Mouse (Mus musculus): ENCODE results near the gene Gdf3.

The Gdf3 gene

GRCm38 (mm10) chr6:122561005-122561404 lies 48.9 kb downstream of the Gdf3 start:
- DNase-seq, result no peak

- peak; percentile 80 for DNase-seq
Observed at GRCm38 (mm10) chr6:122560427-122560826, 49.5 kb downstream of the Gdf3 start.

GRCm38 (mm10) chr6:122556959-122557561 lies 52.8 kb downstream of the Gdf3 start:
- DNase-seq, result peak; percentile 66

Data from thymus, postnatal 14 days (tissue).